21 mouse cellular contexts compared by ENCODE assay signal in the genomic region with DNA sequence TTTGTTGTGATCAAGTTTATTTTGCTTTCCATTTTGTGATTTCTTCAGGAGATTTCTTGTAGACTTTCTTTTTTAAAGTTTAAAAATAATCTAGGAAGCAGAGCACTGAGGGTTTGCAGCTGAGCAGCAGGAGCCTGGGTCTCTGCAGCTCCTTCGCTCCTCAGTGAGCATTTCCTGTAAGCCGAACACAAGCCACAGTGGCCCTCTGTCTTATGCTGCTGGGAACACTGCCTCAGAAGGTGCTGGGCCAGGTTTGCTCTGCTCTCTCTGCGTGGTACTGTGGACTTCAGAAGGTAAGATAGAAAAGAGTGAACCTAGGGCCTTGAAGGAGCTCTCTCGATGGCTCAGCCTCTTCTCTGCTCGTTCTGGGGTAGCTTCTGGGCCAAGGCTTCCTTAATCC.
"Had no signal": no experiment of that assay in that cellular context is flagged by ENCODE, and none has a peak within 500 bp of the region (broad histone marks: within the 10 kb centered on the region; RNA-seq: fewer than 3 reads in every experiment).

No protein-coding gene starts in this region.

- ATAC-seq: intestine, embryonic 16.5 days; liver, embryonic 12.5 days had no signal

- H3K4me2 ChIP-seq: kidney, embryonic 15.5 days; limb, embryonic 12.5 days; liver, embryonic 12.5 days; liver, embryonic 15.5 days; lung, embryonic 15.5 days; midbrain, embryonic 12.5 days; neural tube, embryonic 12.5 days had no signal

- H3K9ac ChIP-seq: kidney, embryonic 15.5 days; limb, embryonic 12.5 days; liver, embryonic 12.5 days; liver, embryonic 15.5 days; lung, embryonic 15.5 days; midbrain, embryonic 12.5 days; neural tube, embryonic 12.5 days had no signal

- H3K4me3 ChIP-seq: kidney, embryonic 15.5 days; left cerebral cortex, adult 2 months; limb, embryonic 12.5 days; liver, embryonic 12.5 days; liver, embryonic 15.5 days; lung, embryonic 15.5 days; megakaryocyte, embryonic 14.5 days; midbrain, embryonic 12.5 days; neural tube, embryonic 12.5 days had no signal

- DNase-seq: kidney, adult 8-10 months; kidney, postnatal 10 days; kidney, postnatal 36 days; layer of hippocampus, postnatal 36 days; liver; lung, adult 18-20 months; lung, postnatal 10 days; lung, postnatal 36 days; right cerebral cortex, postnatal 25 days; thymus, adult 18-20 months; thymus, postnatal 36 days had no signal

- H3K36me3 ChIP-seq: limb, embryonic 12.5 days; liver, embryonic 12.5 days; liver, embryonic 15.5 days; lung, embryonic 15.5 days; midbrain, embryonic 12.5 days; neural tube, embryonic 12.5 days had no signal

- H3K27ac ChIP-seq: kidney, embryonic 15.5 days; left cerebral cortex, adult 2 months; limb, embryonic 12.5 days; liver, embryonic 12.5 days; liver, embryonic 15.5 days; lung, embryonic 15.5 days; midbrain, embryonic 12.5 days; neural tube, embryonic 12.5 days had no signal

- H3K4me1 ChIP-seq: kidney, embryonic 15.5 days; liver, embryonic 15.5 days; lung, embryonic 15.5 days; midbrain, embryonic 12.5 days; neural tube, embryonic 12.5 days had no signal

- H3K9me3 ChIP-seq: kidney, embryonic 15.5 days; limb, embryonic 12.5 days; liver, embryonic 12.5 days; liver, embryonic 15.5 days; lung, embryonic 15.5 days; megakaryocyte, embryonic 14.5 days; midbrain, embryonic 12.5 days; neural tube, embryonic 12.5 days had no signal

- H3K27me3 ChIP-seq: kidney, embryonic 15.5 days; limb, embryonic 12.5 days; liver, embryonic 12.5 days; liver, embryonic 15.5 days; lung, embryonic 15.5 days; megakaryocyte, embryonic 14.5 days; midbrain, embryonic 12.5 days; neural tube, embryonic 12.5 days had no signal
